Comparison of ENCODE assay signal across 24 mouse cellular contexts in genomic region chr3:35967366-35967921, GRCm38 (mm10). TPM values are rescaled to one million over a fixed set of nuclear protein-coding genes. Genes with fewer than 3 reads are reported as not detected.
A peak's percentile ranks its signal among the peaks of the same experiment; 100 is the strongest.
DNase-seq lines count a peak whose midpoint lies in the region; ATAC-seq and TF ChIP-seq lines count a peak whose summit lies in the region.
"Had no signal": no experiment of that assay in that cellular context is flagged by ENCODE, and none has a peak within 500 bp of the region (broad histone marks: within the 10 kb centered on the region; RNA-seq: fewer than 3 reads in every experiment).

No protein-coding gene starts in this region.

- peak overlapping the region; percentile 25; the same call in 1 of the 2 replicates for H3K27ac ChIP-seq in bone marrow, adult 2 months (ENCODE audit: control insufficient read depth, insufficient read depth, low read depth, low read length, poor library complexity)
- H3K27ac ChIP-seq: embryonic facial prominence, embryonic 13.5 days; forebrain, embryonic 12.5 days; forebrain, embryonic 15.5 days; heart, embryonic 13.5 days; hindbrain, embryonic 12.5 days; hindbrain, embryonic 15.5 days; intestine, embryonic 15.5 days had no signal

- TF ChIP-seq CTCF in bone marrow, adult 2 months (IDR thresholded peaks at IDR 0.05; ENCODE audit: control insufficient read depth, insufficient read depth, low read length): no peak

- H3K4me3 ChIP-seq in bone marrow, adult 2 months (replicated peaks; ENCODE audit: control insufficient read depth, low read depth, low read length): no peak overlapping the region
- H3K4me3 ChIP-seq: embryonic facial prominence, embryonic 13.5 days; erythroblast, embryonic 14.5 days; forebrain, embryonic 12.5 days; forebrain, embryonic 15.5 days; heart, embryonic 13.5 days; hindbrain, embryonic 12.5 days; hindbrain, embryonic 15.5 days; intestine, embryonic 15.5 days had no signal

- peak; percentile 74 for ATAC-seq in megakaryocyte, adult 5-6 weeks (ENCODE audit: poor library complexity, severe bottlenecking)
- ATAC-seq in megakaryocyte-erythroid progenitor cell, adult 5-6 weeks (replicated peaks; ENCODE audit: low FRiP score, low TSS enrichment, poor library complexity, severe bottlenecking): 0 out of 2 replicates have a peak, but pooled peaks have one; percentile 15
- ATAC-seq in activated CD4-positive, CD25-positive, alpha-beta regulatory T cell, adult 4 months: no peak
- ATAC-seq: forebrain, embryonic 15.5 days; intestine, embryonic 15.5 days had no signal

- 43% methylated on average over 8 of the region's 8 CpGs for WGBS in bone marrow, adult 2 months

- no peak for TF ChIP-seq POLR2A in bone marrow, adult 2 months (IDR thresholded peaks at IDR 0.05; ENCODE audit: borderline replicate concordance, control insufficient read depth, low read depth, low read length)

- peaks cover 3% of the 10 kb centered on the region; the same call in 1 of the 2 replicates for H3K4me1 ChIP-seq in bone marrow, adult 2 months (ENCODE audit: control insufficient read depth, insufficient read depth, low read length)
- H3K4me1 ChIP-seq: embryonic facial prominence, embryonic 13.5 days; forebrain, embryonic 12.5 days; forebrain, embryonic 15.5 days; heart, embryonic 13.5 days; hindbrain, embryonic 12.5 days; hindbrain, embryonic 15.5 days; intestine, embryonic 15.5 days had no signal

- DNase-seq in heart, adult 11 months: peak; percentile 80
- no peak for DNase-seq in heart, adult 18-20 months
- DNase-seq in left cerebral cortex, adult 18-20 months (ENCODE audit: low spot score in 2 of 2): no peak
- no peak for DNase-seq in urinary bladder, adult 18-20 months (ENCODE audit: low spot score in 2 of 2)
- DNase-seq: adrenal gland, adult 8-10 months; adrenal gland, postnatal 25 days; B cell, adult 2 months; cerebellum, adult 18-20 months; cerebellum, adult 9-10 months; cerebellum, postnatal 14 days; gastrocnemius, postnatal 25 days; heart, postnatal 14 days had no signal

RNA-seq across cellular contexts. Expression of gene Dcun1d1, which starts 30.2 kb away (rescaled TPM):
- 10 to 100 TPM; 57.4 to 61.0 TPM for total RNA-seq in heart, adult 18-20 months (2021)
- 23.3 and 28.0 TPM in 2 replicates for polyA plus RNA-seq in bone marrow, adult 2 months (2011; ENCODE audit: insufficient read depth, insufficient read length, low replicate concordance, missing spikeins)
- 131 and 137 TPM in 2 replicates for total RNA-seq in megakaryocyte, adult 5-6 weeks (2015)
- 154 and 189 TPM in 2 replicates for total RNA-seq in megakaryocyte, adult 5-6 weeks (2017)
- 71.7 and 71.9 TPM in 2 replicates for total RNA-seq in megakaryocyte-erythroid progenitor cell, adult 5-6 weeks (2014; fragmentation: Nextera tagmentation)
- 259 and 282 TPM in 2 replicates for total RNA-seq in megakaryocyte-erythroid progenitor cell, adult 5-6 weeks (2017)
- total RNA-seq in left cerebral cortex, adult 18-20 months (2021): 10 to 100 TPM; 71.7 to 75.0 TPM
- polyA plus RNA-seq in activated CD4-positive, CD25-positive, alpha-beta regulatory T cell, adult 4 months (2017; shearing (Covaris generic)): 100 to 1,000 TPM; 110 to 118 TPM

RNA-seq across cellular contexts. Expression of gene Mccc1, which starts 33.0 kb away (rescaled TPM):
- total RNA-seq in heart, adult 18-20 months (2021): 100 to 1,000 TPM in 1 of 2 experiments, 10 to 100 TPM in 1; 91.4 to 102 TPM
- polyA plus RNA-seq in bone marrow, adult 2 months (2011; ENCODE audit: insufficient read depth, insufficient read length, low replicate concordance, missing spikeins): 3.5 and 12.6 TPM in 2 replicates
- 14.4 and 17.9 TPM in 2 replicates for total RNA-seq in megakaryocyte, adult 5-6 weeks (2015)
- 5.0 and 5.5 TPM in 2 replicates for total RNA-seq in megakaryocyte, adult 5-6 weeks (2017)
- total RNA-seq in megakaryocyte-erythroid progenitor cell, adult 5-6 weeks (2014; fragmentation: Nextera tagmentation): 14.9 and 23.9 TPM in 2 replicates
- 18.0 and 22.1 TPM in 2 replicates for total RNA-seq in megakaryocyte-erythroid progenitor cell, adult 5-6 weeks (2017)
- 10 to 100 TPM; 30.8 to 33.3 TPM for total RNA-seq in left cerebral cortex, adult 18-20 months (2021)
- 10 to 100 TPM; 12.8 to 20.5 TPM for polyA plus RNA-seq in activated CD4-positive, CD25-positive, alpha-beta regulatory T cell, adult 4 months (2017; shearing (Covaris generic))
